Mouse (Mus musculus) heart, embryonic 12.5 days (tissue): ENCODE measurements at regions not wholly inside any gene's neighbourhood (a gene's known extent, or its start where the extent isn't known, plus 50 kb on each side); places are given as distances from the start of the nearest gene placed in this dataset.
"Not testable (repeated sequence)": the region's sequence is repeated elsewhere in the genome, so short reads cannot be mapped to it uniquely, and the experiment has no call there.

Source experiments
- ATAC-seq: fragments of 200-750 bp; cut with Nextera tagmentation; 2 replicates; pipeline ENCODE4 v1.8.0; 2017; ENCODE audit warnings: moderate TSS enrichment, moderate library complexity; ENCODE audit not compliant: insufficient number of reproducible peaks, low FRiP score
- H3K27ac ChIP-seq: fragments of 300-500 bp; sonication (generic); 2 replicates; pipeline ENCODE4 v1.5.1; 2016; ENCODE audit warnings: mild to moderate bottlenecking, moderate library complexity; ENCODE audit not compliant: poor library complexity, severe bottlenecking
- H3K27me3 ChIP-seq: fragments of 300-500 bp; sonication (generic); replicated peaks from 2 replicates; pipeline ENCODE4 v1.6.1; 2016; ENCODE audit warnings: mild to moderate bottlenecking, moderate library complexity
- H3K36me3 ChIP-seq: fragments of 300-500 bp; sonication (generic); 2 replicates; pipeline ENCODE4 v1.6.1; 2016; ENCODE audit warnings: mild to moderate bottlenecking, moderate library complexity
- H3K4me1 ChIP-seq: fragments of 300-500 bp; sonication (generic); replicated peaks from 2 replicates; pipeline ENCODE4 v1.6.1; 2016; ENCODE audit warnings: mild to moderate bottlenecking
- H3K4me2 ChIP-seq: fragments of 300-500 bp; sonication (generic); 2 replicates; pipeline ENCODE4 v1.6.1; 2016; ENCODE audit warnings: mild to moderate bottlenecking, moderate library complexity
- H3K4me3 ChIP-seq: fragments of 300-500 bp; sonication (generic); 2 replicates; pipeline ENCODE4 v1.5.1; 2016; ENCODE audit warnings: mild to moderate bottlenecking
- H3K9ac ChIP-seq: fragments of 300-500 bp; sonication (generic); 2 replicates; pipeline ENCODE4 v1.6.1; 2016; ENCODE audit warnings: mild to moderate bottlenecking, moderate library complexity
- H3K9me3 ChIP-seq: fragments of 300-500 bp; sonication (generic); replicated peaks from 2 replicates; pipeline ENCODE4 v1.6.1; 2016; ENCODE audit warnings: mild to moderate bottlenecking, moderate library complexity
- WGBS: fragments of 180-500 bp; shearing (Covaris S2); methylation state at CpG from one replicate; pipeline ENCODE4 v1.1.7; 2016; 5-methylcytosine and 5-hydroxymethylcytosine counted together

GRCm38 (mm10) chr8:35089519-35089918 is 676.1 kb upstream of the Gm19410 start:
- 90% methylated on average over 8 of the region's 8 CpGs for WGBS
- Histone ChIP-seq H3K9me3 (peaks cover 4% of the 10 kb centered on the region), H3K27ac (no peak overlapping the region), H3K27me3 (no peaks in the 10 kb centered on the region), H3K9ac (no peak overlapping the region), H3K4me3 (no peak overlapping the region), H3K4me2 (no peak overlapping the region), H3K4me1 (no peaks in the 10 kb centered on the region), H3K36me3 (no peaks in the 10 kb centered on the region)
- no peak for ATAC-seq

- H3K4me2 ChIP-seq = no peak overlapping the region
- ATAC-seq = no peak
- WGBS = 80% methylated on average over 5 of the region's 5 CpGs
Measured at GRCm38 (mm10) chr8:35101701-35102100, 663.9 kb upstream of the Gm19410 start.

GRCm38 (mm10) chr8:35102102-35102501 is 663.5 kb upstream of the Gm19410 start:
- H3K4me1 ChIP-seq = peaks cover 28% of the 10 kb centered on the region
- not testable (repeated sequence) for H3K4me2 ChIP-seq, H3K9ac ChIP-seq, H3K27me3 ChIP-seq, H3K27ac ChIP-seq, H3K9me3 ChIP-seq, H3K4me3 ChIP-seq, H3K36me3 ChIP-seq
- WGBS = 24% methylated on average over 3 of the region's 3 CpGs
- peak; percentile 66 for ATAC-seq

More at GRCm38 (mm10) chr8:35101701-35102100, 663.9 kb upstream of the Gm19410 start:
- Histone ChIP-seq H3K4me1 (peaks cover 28% of the 10 kb centered on the region), H3K27ac (no peak overlapping the region), H3K36me3 (no peaks in the 10 kb centered on the region), H3K27me3 (no peaks in the 10 kb centered on the region), H3K9ac (no peak overlapping the region), H3K4me3 (no peak overlapping the region), H3K9me3 (no peaks in the 10 kb centered on the region)

GRCm38 (mm10) chr8:35104465-35104876 is 661.1 kb upstream of the Gm19410 start:
- peak overlapping the region; percentile 48 for H3K27ac ChIP-seq
- H3K4me3 ChIP-seq, H3K9me3 ChIP-seq, H3K4me2 ChIP-seq, H3K27me3 ChIP-seq, H3K9ac ChIP-seq, H3K36me3 ChIP-seq: not testable (repeated sequence)
- peak; percentile 56; the same call in 1 of the 2 replicates for ATAC-seq
- peaks cover 28% of the 10 kb centered on the region for H3K4me1 ChIP-seq

- Histone ChIP-seq H3K27me3 (no peaks in the 10 kb centered on the region), H3K36me3 (no peaks in the 10 kb centered on the region), H3K9me3 (peaks cover 11% of the 10 kb centered on the region; the same call in 1 of the 2 replicates), H3K4me2 (peak overlapping the region; percentile 39), H3K4me3 (no peak overlapping the region), H3K27ac (no peak overlapping the region), H3K9ac (no peak overlapping the region), H3K4me1 (peaks cover 18% of the 10 kb centered on the region)
- WGBS = 62% methylated on average over 27 of the region's 27 CpGs
- no peak for ATAC-seq
Measured at GRCm38 (mm10) chr8:35109506-35110217, 655.9 kb upstream of the Gm19410 start.

GRCm38 (mm10) chr8:35110286-35110685 is 655.3 kb upstream of the Gm19410 start:
- Histone ChIP-seq H3K9me3 (peaks cover 11% of the 10 kb centered on the region; the same call in 1 of the 2 replicates), H3K4me1 (peaks cover 14% of the 10 kb centered on the region), H3K27me3 (no peaks in the 10 kb centered on the region), H3K36me3 (no peaks in the 10 kb centered on the region), H3K4me3 (no peak overlapping the region), H3K9ac (no peak overlapping the region), H3K4me2 (no peak overlapping the region), H3K27ac (no peak overlapping the region)
- WGBS = 87% methylated on average over 8 of the region's 8 CpGs
- no peak for ATAC-seq

- H3K4me3 ChIP-seq = no peak overlapping the region
- WGBS = 40% methylated on average over 7 of the region's 7 CpGs
- ATAC-seq = no peak
- no peak overlapping the region for H3K27ac ChIP-seq
- H3K4me1 ChIP-seq = peaks cover 14% of the 10 kb centered on the region
- no peaks in the 10 kb centered on the region for H3K27me3 ChIP-seq
- H3K9ac ChIP-seq = no peak overlapping the region
- peaks cover 13% of the 10 kb centered on the region; the same call in 1 of the 2 replicates for H3K9me3 ChIP-seq
- H3K4me2 ChIP-seq = peak overlapping the region; percentile 13; the same call in 1 of the 2 replicates
- no peaks in the 10 kb centered on the region for H3K36me3 ChIP-seq
Measured at GRCm38 (mm10) chr8:35111130-35111529, 654.5 kb upstream of the Gm19410 start.

- no peak overlapping the region for H3K27ac ChIP-seq
- no peaks in the 10 kb centered on the region for H3K36me3 ChIP-seq
- no peak overlapping the region for H3K4me3 ChIP-seq
- ATAC-seq = no peak
- no peak overlapping the region for H3K9ac ChIP-seq
- no peaks in the 10 kb centered on the region for H3K27me3 ChIP-seq
- 86% methylated on average over 7 of the region's 7 CpGs for WGBS
- peaks cover 14% of the 10 kb centered on the region for H3K4me1 ChIP-seq
- peaks cover 13% of the 10 kb centered on the region; the same call in 1 of the 2 replicates for H3K9me3 ChIP-seq
- no peak overlapping the region for H3K4me2 ChIP-seq
Measured at GRCm38 (mm10) chr8:35112591-35113265, 652.9 kb upstream of the Gm19410 start.

- 65% methylated on average over 10 of the region's 10 CpGs for WGBS
- Histone ChIP-seq H3K9ac (no peak overlapping the region), H3K36me3 (no peaks in the 10 kb centered on the region), H3K9me3 (peaks cover 7% of the 10 kb centered on the region; the same call in 1 of the 2 replicates), H3K27ac (no peak overlapping the region), H3K4me2 (no peak overlapping the region), H3K4me3 (no peak overlapping the region), H3K4me1 (peaks cover 14% of the 10 kb centered on the region), H3K27me3 (no peaks in the 10 kb centered on the region)
- no peak for ATAC-seq
Measured at GRCm38 (mm10) chr8:35114031-35114430, 651.6 kb upstream of the Gm19410 start.

- Histone ChIP-seq H3K27me3 (no peaks in the 10 kb centered on the region), H3K27ac (no peak overlapping the region), H3K9me3 (peaks cover 2% of the 10 kb centered on the region; the same call in 1 of the 2 replicates), H3K4me3 (no peak overlapping the region), H3K36me3 (no peaks in the 10 kb centered on the region), H3K9ac (no peak overlapping the region), H3K4me2 (no peak overlapping the region), H3K4me1 (peaks cover 8% of the 10 kb centered on the region; the same call in 1 of the 2 replicates)
- 72% methylated on average over 5 of the region's 5 CpGs for WGBS
- no peak for ATAC-seq
Measured at GRCm38 (mm10) chr8:35120612-35121011, 645.0 kb upstream of the Gm19410 start.

GRCm38 (mm10) chr8:35121084-35121483 is 644.5 kb upstream of the Gm19410 start:
- Histone ChIP-seq H3K9me3 (no peaks in the 10 kb centered on the region), H3K27ac (no peak overlapping the region), H3K36me3 (no peaks in the 10 kb centered on the region), H3K4me3 (no peak overlapping the region), H3K4me1 (peaks cover 10% of the 10 kb centered on the region; the same call in 1 of the 2 replicates), H3K27me3 (no peaks in the 10 kb centered on the region), H3K9ac (no peak overlapping the region), H3K4me2 (no peak overlapping the region)
- 89% methylated on average over 8 of the region's 8 CpGs for WGBS
- ATAC-seq = no peak
